Mouse (Mus musculus): Measurements from ENCODE around the gene Arhgap18.

The Arhgap18 gene

GRCm38 (mm10) chr10:26828412-26829137 lies 75.4 kb downstream of the Arhgap18 start:
- no peak for DNase-seq (ENCODE audit: low read depth, low spot score)

- DNase-seq (ENCODE audit: low read depth, low spot score) = no peak
Observed at GRCm38 (mm10) chr10:26832068-26832467, 78.8 kb downstream of the Arhgap18 start.

- no peak for DNase-seq (ENCODE audit: low read depth, low spot score)
Observed at GRCm38 (mm10) chr10:26832669-26833249, 79.5 kb downstream of the Arhgap18 start.

GRCm38 (mm10) chr10:26833393-26833792 lies 80.2 kb downstream of the Arhgap18 start:
- DNase-seq (ENCODE audit: low read depth, low spot score) = no peak

GRCm38 (mm10) chr10:26849311-26849710 lies 96.1 kb downstream of the Arhgap18 start:
- no peak for DNase-seq (ENCODE audit: low read depth, low spot score)

- no peak for DNase-seq (ENCODE audit: low read depth, low spot score)
Observed at GRCm38 (mm10) chr10:26849854-26850253, 96.6 kb downstream of the Arhgap18 start.

- DNase-seq (ENCODE audit: low read depth, low spot score) = no peak
Observed at GRCm38 (mm10) chr10:26854556-26855100, 101.4 kb downstream of the Arhgap18 start.

DNA sequence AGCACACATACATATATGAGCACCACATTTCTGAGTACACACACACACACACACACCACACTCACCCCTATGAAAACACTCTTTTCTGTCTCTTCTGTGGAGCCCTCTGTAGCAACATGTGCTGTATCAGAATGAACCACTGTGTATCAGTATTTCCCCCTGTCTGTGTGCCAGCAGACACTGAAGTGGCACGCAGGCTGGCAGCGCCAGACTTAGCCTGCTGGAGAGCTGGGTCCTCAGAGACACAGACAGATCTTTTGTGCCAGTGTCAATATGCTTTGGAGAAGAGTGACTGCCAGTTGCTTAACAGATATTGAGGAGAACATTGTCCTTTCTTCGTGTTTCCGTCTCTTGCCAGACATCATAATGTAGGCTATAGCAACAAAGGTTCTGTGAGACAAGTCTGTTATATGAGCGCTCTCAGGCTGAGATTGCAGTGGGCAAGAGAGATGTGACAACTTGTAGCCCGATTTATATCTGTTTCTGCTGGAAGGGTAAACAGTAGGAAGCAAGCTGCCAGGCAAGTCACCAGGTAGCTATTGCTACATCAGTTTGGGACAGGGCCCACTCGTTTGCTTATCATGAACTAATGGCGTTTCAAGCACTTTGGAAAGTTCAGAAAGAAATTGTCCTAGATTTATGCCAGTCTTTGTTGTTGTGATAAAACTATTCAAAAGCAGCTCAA lies 102.8 kb downstream of the Arhgap18 start:
- no peak for DNase-seq (ENCODE audit: low read depth, low spot score)

DNA sequence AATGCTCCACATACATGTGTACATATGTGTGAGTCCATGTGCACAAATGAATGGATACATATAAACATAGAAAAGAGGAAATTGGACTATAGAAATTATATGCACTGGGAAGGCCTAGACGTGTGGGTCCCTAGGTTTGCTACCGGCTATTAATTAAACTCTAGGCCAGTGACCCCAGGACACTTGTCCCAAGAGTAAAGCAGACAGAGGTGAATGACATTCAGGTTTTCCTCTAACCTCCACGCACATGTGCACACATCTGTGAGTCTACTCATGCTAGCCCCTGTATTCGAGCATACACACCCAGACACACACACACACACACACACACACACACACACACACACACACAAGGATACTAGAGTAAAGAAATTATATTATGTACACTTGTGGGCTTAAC lies 104.4 kb downstream of the Arhgap18 start:
- no peak for DNase-seq (ENCODE audit: low read depth, low spot score)

DNA sequence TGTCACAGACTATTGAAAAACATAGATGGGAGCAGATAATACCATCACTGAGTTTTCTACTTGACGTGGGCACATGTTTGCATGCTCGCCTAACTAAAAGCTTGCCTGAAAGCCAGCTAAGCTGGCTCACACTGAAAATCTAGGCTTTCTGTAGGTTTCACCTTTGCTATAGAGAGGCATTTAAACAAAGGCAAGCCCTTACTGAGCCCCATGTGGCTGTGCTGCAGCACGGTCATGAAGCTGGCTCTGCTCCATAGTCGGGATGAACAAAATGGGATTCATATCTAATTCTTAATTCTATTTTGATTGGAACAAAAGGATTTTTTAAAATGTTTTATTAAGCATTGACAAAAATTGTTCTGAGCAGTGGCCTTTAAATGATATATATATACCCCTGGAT lies 105.3 kb downstream of the Arhgap18 start:
- DNase-seq (ENCODE audit: low read depth, low spot score) = no peak

- DNase-seq (ENCODE audit: low read depth, low spot score) = no peak
Observed at GRCm38 (mm10) chr10:26861231-26861630, 108.0 kb downstream of the Arhgap18 start.

GRCm38 (mm10) chr10:26862207-26862606 lies 109.0 kb downstream of the Arhgap18 start:
- no peak for DNase-seq (ENCODE audit: low read depth, low spot score)

DNA sequence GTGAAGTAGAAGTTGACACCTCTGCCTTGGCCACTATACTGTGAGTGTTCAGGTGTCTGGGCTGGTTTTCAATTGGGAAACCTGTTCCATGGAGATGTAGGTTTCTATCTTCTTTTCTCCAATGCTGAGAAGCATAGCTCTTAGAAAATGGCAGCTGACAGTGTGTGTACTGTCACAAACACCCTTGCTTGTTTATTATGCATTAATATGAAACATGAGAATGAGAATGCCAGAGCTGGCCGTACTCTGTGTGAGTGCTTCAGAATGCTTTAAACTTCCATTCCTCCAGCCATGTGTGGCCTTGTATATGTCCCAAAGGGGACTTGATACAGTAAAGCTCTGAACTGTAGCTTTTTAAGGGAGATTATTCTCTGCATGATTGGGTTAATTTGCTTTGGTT lies 110.8 kb downstream of the Arhgap18 start:
- no peak for DNase-seq (ENCODE audit: low read depth, low spot score)

DNA sequence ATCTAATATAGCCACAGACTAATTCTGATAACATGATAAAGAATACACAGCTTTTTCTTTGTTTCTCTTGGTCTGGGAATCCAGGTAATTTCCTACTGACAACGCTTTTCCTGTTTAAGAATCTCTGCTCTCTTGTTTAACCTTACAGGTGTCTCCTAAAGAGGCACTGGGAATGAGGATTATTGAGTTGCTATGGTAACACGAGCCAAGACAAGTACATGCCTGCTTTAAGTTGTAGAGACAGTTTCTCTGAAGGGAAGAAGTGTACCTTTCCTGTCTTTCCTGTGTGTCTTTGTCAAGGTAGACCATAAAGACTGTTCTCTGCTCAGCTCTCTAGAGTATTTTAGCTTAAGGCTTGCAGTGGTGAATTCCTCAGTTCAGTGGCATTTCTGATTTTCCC lies 117.6 kb downstream of the Arhgap18 start:
- no peak for DNase-seq (ENCODE audit: low read depth, low spot score)

DNA sequence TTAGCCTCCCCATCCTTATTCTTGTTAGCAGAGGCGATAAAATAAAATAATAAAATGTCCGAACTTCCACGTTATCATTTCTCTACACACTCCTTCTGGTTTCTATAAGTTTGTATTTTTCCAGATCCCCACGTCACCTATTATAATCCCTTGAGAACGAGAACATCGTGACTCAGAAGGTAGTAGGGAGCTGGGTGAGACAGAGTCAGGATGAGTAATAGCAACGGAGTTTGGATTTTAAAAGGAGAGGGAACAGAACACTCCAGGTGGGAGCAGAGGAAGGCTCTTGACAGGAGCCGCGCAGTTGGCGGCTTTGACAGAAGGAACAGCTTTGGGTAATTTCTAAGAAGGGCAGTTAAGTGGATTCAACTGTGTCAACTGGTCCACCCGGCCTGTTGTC lies 124.1 kb downstream of the Arhgap18 start:
- DNase-seq (ENCODE audit: low read depth, low spot score) = no peak

GRCm38 (mm10) chr10:26878924-26879600 lies 125.8 kb downstream of the Arhgap18 start:
- DNase-seq (ENCODE audit: low read depth, low spot score) = no peak

DNA sequence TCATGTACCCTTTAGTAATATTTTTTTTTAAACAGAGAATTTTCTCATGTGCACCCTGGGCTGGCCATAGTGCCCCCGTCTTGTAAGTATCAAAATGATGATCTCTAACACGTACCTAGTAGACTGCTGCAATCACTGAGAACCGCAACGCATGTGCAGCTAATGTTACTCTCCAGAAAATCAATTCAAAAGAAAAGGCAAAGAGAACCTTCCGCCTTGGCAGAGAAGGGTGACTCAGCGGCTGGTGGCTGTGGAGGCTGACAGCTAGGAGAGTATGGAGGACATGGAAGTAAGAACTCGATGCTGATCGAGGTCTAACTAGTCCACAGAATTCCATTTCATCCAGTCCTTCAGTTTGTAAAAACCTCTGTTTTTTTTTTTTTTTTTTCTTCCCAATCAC lies 131.7 kb downstream of the Arhgap18 start:
- DNase-seq (ENCODE audit: low read depth, low spot score) = no peak

DNA sequence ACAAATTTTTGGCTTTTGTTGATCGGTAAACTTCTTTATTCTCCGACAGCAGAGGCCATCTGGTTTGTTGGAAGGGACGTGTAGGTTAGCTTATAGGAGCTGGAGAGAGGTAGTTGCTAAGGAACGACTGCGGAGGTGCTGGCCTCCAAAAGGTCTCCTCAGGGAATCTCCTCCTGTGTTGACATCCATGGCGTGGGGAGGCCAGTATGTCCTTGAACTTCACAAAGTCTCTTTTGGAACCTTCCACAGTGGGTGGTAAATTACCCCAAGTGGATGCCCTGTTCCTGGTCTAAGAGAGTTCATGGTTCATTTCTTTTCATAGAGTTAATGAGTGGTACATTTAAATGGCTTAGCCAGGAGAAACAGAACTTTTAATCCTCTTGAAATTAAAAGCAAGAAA lies 136.0 kb downstream of the Arhgap18 start:
- DNase-seq (ENCODE audit: low read depth, low spot score) = no peak

DNA sequence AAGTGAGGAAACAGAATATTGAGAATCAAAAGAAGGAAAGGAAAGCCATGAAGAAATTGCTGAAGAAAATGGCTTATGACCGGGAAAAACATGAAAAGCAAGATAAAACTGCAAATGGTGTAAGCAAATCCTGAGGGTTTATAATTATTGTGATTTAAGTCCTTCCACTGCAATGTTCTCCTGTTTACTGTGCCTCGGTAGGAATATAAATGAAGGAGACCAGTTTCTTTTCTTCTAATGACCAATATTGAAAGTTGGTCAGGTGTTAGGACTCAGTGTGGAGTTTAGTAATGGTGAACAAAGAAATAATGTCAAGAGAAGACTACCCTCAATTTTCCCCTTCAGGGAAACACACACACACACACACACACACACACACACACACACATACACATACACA lies 136.5 kb downstream of the Arhgap18 start:
- no peak for DNase-seq (ENCODE audit: low read depth, low spot score)

DNA sequence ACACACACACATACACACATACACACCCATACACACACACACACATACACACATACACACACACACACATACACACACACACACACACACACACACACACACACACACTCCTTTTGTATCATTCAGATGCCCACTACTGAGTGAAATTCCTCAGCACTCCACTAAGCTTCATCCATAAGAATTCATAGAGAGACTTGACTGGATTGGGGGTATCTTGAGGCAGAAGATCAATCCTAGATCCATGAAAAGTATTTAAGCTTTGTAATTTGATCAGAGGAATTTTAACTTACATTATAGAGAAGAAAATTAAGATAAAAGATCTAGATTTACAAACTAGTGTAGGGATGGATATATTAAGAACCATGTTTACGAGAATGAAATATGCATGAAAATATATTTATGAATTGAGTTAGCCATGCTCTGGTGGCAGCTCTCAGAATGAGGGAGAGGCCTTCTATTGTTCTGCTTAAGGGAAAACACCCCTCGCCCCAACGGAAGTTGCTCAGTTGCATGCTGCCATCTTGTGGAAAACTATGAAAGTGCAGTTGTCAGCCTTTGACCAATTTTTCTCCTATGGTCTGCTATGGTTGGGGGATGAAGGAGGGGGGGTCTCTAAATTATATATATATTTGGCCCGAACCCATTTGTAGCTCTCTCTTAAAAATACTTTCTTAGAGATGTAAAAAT lies 137.2 kb downstream of the Arhgap18 start:
- DNase-seq (ENCODE audit: low read depth, low spot score) = peak; percentile 72

- no peak for DNase-seq (ENCODE audit: low read depth, low spot score)
Observed at GRCm38 (mm10) chr10:26893091-26893490, 139.9 kb downstream of the Arhgap18 start.
